Mouse (Mus musculus) cortical plate, adult 2 months (tissue): ENCODE results near the gene Galnt10.

ENCODE experiments used
- CTCF ChIP-seq: fragments of 200-500 bp; IDR thresholded peaks from 2 replicates; pipeline ENCODE4 v1.5.1; 2011; ENCODE audit warnings: mild to moderate bottlenecking, control low read depth, low read length; ENCODE audit not compliant: insufficient read depth; ENCODE audit errors: extremely low read depth
- POLR2A ChIP-seq: fragments of 200-500 bp; IDR thresholded peaks from 2 replicates; pipeline ENCODE4 v1.6.1; 2011; ENCODE audit warnings: mild to moderate bottlenecking, low read length, control low read depth; ENCODE audit not compliant: insufficient read depth; ENCODE audit errors: extremely low read depth

GRCm38 (mm10) chr11:57649269-57649668, 4.0 kb downstream of the Galnt10 start:
- TF ChIP-seq CTCF: no peak
- no peak for TF ChIP-seq POLR2A
